Mouse (Mus musculus): ENCODE measurements around the gene Ppp2r2d.

GRCm38 (mm10) chr7:138909277-138910192, 63.7 kb downstream of the Ppp2r2d start, which contains the start of gene Bnip3:
- peak; percentile 57; the same call in 1 of the 2 replicates for TF ChIP-seq POLR2A (IDR thresholded peaks at IDR 0.05; ENCODE audit: insufficient read depth, low read depth, low read length)
- no peak for TF ChIP-seq CTCF (IDR thresholded peaks at IDR 0.05; ENCODE audit: insufficient read depth, low read depth, low read length)
